In genomic region chr14:16948736-16949135, GRCm38 (mm10) we compare ENCODE assay signal across 24 mouse cellular contexts.
"Had no signal": no experiment of that assay in that cellular context is flagged by ENCODE, and none has a peak within 500 bp of the region (broad histone marks: within the 10 kb centered on the region; RNA-seq: fewer than 3 reads in every experiment).

No protein-coding gene starts in this region.

- H3K27ac ChIP-seq: heart, embryonic 10.5 days; hindbrain, embryonic 10.5 days; hindbrain, embryonic 12.5 days; hindbrain, embryonic 14.5 days; intestine, embryonic 15.5 days; layer of hippocampus, adult 2 months; limb, embryonic 13.5 days; limb, embryonic 15.5 days; liver, embryonic 12.5 days; liver, embryonic 14.5 days had no signal

- H3K4me3 ChIP-seq: heart, embryonic 10.5 days; heart, embryonic 12.5 days; hindbrain, embryonic 10.5 days; hindbrain, embryonic 12.5 days; intestine, embryonic 15.5 days; layer of hippocampus, adult 2 months; limb, embryonic 13.5 days; limb, embryonic 15.5 days; liver, embryonic 12.5 days had no signal

- ATAC-seq: hindbrain, embryonic 16.5 days; inflammation-experienced regulatory T-cells, adult 6 months; intestine, embryonic 15.5 days; intestine, postnatal 0 days; liver, embryonic 12.5 days had no signal

- DNase-seq: gastrocnemius, postnatal 14 days; gastrocnemius, postnatal 36 days; heart, postnatal 10 days; heart, postnatal 4 days; kidney, adult 18-20 months; kidney, adult 9 months; kidney, postnatal 14 days; kidney, postnatal 36 days; layer of hippocampus, postnatal 36 days; left cerebral cortex, postnatal 4 days had no signal

- H3K36me3 ChIP-seq: heart, embryonic 10.5 days; heart, embryonic 12.5 days; hindbrain, embryonic 10.5 days; hindbrain, embryonic 12.5 days; intestine, embryonic 15.5 days; limb, embryonic 13.5 days; limb, embryonic 15.5 days; liver, embryonic 12.5 days had no signal

- H3K4me1 ChIP-seq: heart, embryonic 10.5 days; heart, embryonic 12.5 days; hindbrain, embryonic 10.5 days; hindbrain, embryonic 12.5 days; intestine, embryonic 15.5 days; limb, embryonic 13.5 days; limb, embryonic 15.5 days; liver, embryonic 12.5 days had no signal

- H3K4me2 ChIP-seq: heart, embryonic 12.5 days; hindbrain, embryonic 12.5 days; hindbrain, embryonic 14.5 days; intestine, embryonic 15.5 days; limb, embryonic 13.5 days; limb, embryonic 15.5 days; liver, embryonic 12.5 days had no signal

- H3K27me3 ChIP-seq: heart, embryonic 12.5 days; hindbrain, embryonic 12.5 days; limb, embryonic 13.5 days; limb, embryonic 15.5 days; liver, embryonic 12.5 days had no signal

- H3K9me3 ChIP-seq: heart, embryonic 10.5 days; heart, embryonic 12.5 days; hindbrain, embryonic 10.5 days; hindbrain, embryonic 12.5 days; intestine, embryonic 15.5 days; limb, embryonic 13.5 days; limb, embryonic 15.5 days; liver, embryonic 12.5 days had no signal

- H3K9ac ChIP-seq: heart, embryonic 12.5 days; hindbrain, embryonic 12.5 days; hindbrain, embryonic 14.5 days; intestine, embryonic 15.5 days; limb, embryonic 13.5 days; limb, embryonic 15.5 days; liver, embryonic 12.5 days; liver, embryonic 14.5 days had no signal
